Mouse (Mus musculus) embryonic fibroblast, embryonic 13.5 days (primary cell): Measurements from ENCODE around the gene Prr12.

Experiments used
- CTCF ChIP-seq: IDR thresholded peaks from 2 replicates; pipeline ENCODE4 v1.5.1; 2011; ENCODE audit warnings: mild to moderate bottlenecking, control low read depth, low read length, moderate library complexity, borderline replicate concordance; ENCODE audit not compliant: insufficient read depth
- POLR2A ChIP-seq: IDR thresholded peaks from 2 replicates; pipeline ENCODE4 v1.6.1; 2011; ENCODE audit warnings: low read depth, mild to moderate bottlenecking, control low read depth, low read length, moderate library complexity

GRCm38 (mm10) chr7:45056329-45056971 lies 3.8 kb upstream of the Prr12 start:
- TF ChIP-seq CTCF, result no peak
- TF ChIP-seq POLR2A, result no peak
